Mouse (Mus musculus): ENCODE results near the gene Adrm1. TPM values are rescaled to one million over a fixed set of nuclear protein-coding genes. Genes with fewer than 3 reads are reported as not detected.

The Adrm1 gene
- polyA plus RNA-seq, 1 experiment from 2014 or later: 297 TPM

- Histone ChIP-seq H3K36me3 (0 out of 2 replicates have a peak, but pooled peaks cover 3% of the 10 kb centered on the region), H3K4me3 (peak overlapping the region; percentile 76), H3K4me1 (replicated peaks) (peaks cover 86% of the 10 kb centered on the region), H3K9me3 (no peaks in the 10 kb centered on the region), H3K27ac (peak overlapping the region; percentile 84), H3K27me3 (ENCODE audit: insufficient read depth, poor library complexity, severe bottlenecking) (peaks cover 52% of the 10 kb centered on the region)
- WGBS: under 1% methylated on average over 55 of the region's 55 CpGs
- peak; percentile 47 for DNase-seq (ENCODE audit: low spot score)
Observed at GRCm38 (mm10) chr2:180225044-180225761, 53.9 kb downstream of the Adrm1 start.

Other genes starting within 250 kb of the Adrm1 start
- gene Taf4, start 194.8 kb upstream of the Adrm1 start, polyA plus RNA-seq (2016; fragmentation: Nextera tagmentation; extraction: Ambion mirVana): 3.7 and 4.4 TPM in 2 replicates
- 9.4 and 12.9 TPM in 2 replicates for gene Lsm14b, start 146.5 kb upstream of the Adrm1 start, polyA plus RNA-seq (2016; fragmentation: Nextera tagmentation; extraction: Ambion mirVana)
- gene Psma7, start 129.1 kb upstream of the Adrm1 start, polyA plus RNA-seq (2016; fragmentation: Nextera tagmentation; extraction: Ambion mirVana): 794 and 830 TPM in 2 replicates
- 10.0 and 14.7 TPM in 2 replicates for gene Ss18l1, start 129.0 kb upstream of the Adrm1 start, polyA plus RNA-seq (2016; fragmentation: Nextera tagmentation; extraction: Ambion mirVana)
- gene Mtg2, start 100.9 kb upstream of the Adrm1 start, polyA plus RNA-seq (2016; fragmentation: Nextera tagmentation; extraction: Ambion mirVana): 33.9 TPM in 2 replicates
- gene Hrh3, start 67.0 kb upstream of the Adrm1 start, polyA plus RNA-seq (2016; fragmentation: Nextera tagmentation; extraction: Ambion mirVana): 1.5 and 4.2 TPM in 2 replicates
- 29.0 and 42.2 TPM in 2 replicates for gene Osbpl2, start 52.2 kb upstream of the Adrm1 start, polyA plus RNA-seq (2016; fragmentation: Nextera tagmentation; extraction: Ambion mirVana)
- 7.2 and 10.8 TPM in 2 replicates for gene Lama5, start 54.4 kb downstream of the Adrm1 start, polyA plus RNA-seq (2016; fragmentation: Nextera tagmentation; extraction: Ambion mirVana)
- gene Rps21, start 85.9 kb downstream of the Adrm1 start, polyA plus RNA-seq (2016; fragmentation: Nextera tagmentation; extraction: Ambion mirVana): 440 and 510 TPM in 2 replicates
- gene Cables2, start 102.0 kb downstream of the Adrm1 start, polyA plus RNA-seq (2016; fragmentation: Nextera tagmentation; extraction: Ambion mirVana): 12.6 and 16.0 TPM in 2 replicates
- 0.18 and 0.55 TPM in 2 replicates for gene Rbbp8nl, start 118.4 kb downstream of the Adrm1 start, polyA plus RNA-seq (2016; fragmentation: Nextera tagmentation; extraction: Ambion mirVana)
- gene Gata5, start 163.2 kb downstream of the Adrm1 start, polyA plus RNA-seq (2016; fragmentation: Nextera tagmentation; extraction: Ambion mirVana): 0.25 TPM in 1 of 2 replicates, not detected in the other